Mouse (Mus musculus) gastrocnemius, postnatal 25 days (tissue): ENCODE measurements at regions not wholly inside any gene's neighbourhood (a gene's known extent, or its start where the extent isn't known, plus 50 kb on each side); places are given as distances from the start of the nearest gene placed in this dataset.

Source experiments
- DNase-seq: peaks from one replicate; pipeline ENCODE4 v3.0.0; 2022

DNA sequence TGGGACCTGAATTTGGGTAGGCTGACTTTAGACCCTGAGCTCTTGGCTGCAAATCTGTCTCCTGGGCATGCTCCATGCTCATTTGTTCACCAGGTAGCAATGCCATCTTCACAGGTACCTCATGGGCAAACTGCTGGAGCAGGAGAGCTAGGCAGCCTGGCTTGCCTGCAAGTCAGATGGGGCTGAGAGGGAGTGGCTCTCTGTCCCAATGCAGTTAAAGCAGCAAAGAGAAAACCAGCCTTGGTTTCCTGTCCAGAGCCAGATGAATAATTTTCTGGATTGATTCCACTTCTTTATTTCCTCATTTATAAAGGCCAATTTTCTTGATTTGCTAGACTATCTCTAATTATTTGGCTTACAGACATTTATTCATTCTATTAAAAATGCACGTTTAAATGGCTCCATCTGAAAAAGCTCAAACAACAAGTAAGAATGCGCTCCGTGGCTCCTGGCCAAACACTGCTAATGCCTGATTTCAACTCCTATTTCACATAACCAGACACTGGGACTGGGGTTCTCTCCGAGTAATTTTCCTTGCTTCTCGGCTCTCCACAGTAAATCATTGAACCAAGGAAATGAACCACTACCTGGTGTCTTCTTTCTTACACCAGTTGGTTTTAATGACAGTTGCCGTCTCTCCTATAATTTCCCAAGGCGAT is 60.5 kb downstream of the Rsl24d1 start:
- DNase-seq, result no peak

DNA sequence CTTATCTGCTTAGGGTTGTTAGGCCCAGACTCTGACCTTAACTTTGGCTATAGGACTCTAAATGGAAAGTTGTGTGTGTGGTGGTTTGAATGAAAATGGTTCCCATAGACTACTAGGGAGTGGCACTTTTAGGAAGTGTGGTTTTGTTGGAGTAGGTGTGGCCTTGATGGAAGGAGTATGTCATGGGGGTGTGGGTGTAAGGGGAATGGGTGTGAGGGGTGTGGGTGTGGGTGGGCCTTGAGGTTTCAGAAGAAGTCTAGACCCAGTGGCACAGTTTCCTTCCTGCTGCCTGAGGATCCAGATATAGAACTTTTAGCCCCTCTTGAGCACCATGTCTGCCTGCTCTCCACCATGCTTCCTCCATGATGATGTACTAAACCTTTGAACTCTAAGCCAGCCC is 63.4 kb downstream of the Rsl24d1 start:
- no peak for DNase-seq

DNA sequence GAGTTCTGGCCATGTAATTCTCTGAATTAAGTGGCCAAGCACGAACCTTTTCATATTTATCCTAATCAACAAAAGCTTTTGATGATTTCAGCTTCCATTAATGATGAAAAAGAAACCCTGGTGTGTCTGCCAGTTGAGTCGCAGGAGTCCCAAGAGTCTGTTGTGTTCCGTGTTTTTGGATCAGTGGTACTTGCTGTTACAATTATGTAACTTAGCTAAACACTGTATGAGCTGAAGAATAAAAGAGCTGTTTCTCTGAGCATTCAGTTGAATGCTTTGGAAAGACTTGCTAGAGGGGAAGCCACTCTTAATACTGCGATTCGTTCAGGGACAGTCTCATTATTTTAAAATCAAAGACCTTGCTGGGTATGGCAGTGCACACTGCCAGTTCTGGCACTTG is 70.1 kb downstream of the Rsl24d1 start:
- no peak for DNase-seq

DNA sequence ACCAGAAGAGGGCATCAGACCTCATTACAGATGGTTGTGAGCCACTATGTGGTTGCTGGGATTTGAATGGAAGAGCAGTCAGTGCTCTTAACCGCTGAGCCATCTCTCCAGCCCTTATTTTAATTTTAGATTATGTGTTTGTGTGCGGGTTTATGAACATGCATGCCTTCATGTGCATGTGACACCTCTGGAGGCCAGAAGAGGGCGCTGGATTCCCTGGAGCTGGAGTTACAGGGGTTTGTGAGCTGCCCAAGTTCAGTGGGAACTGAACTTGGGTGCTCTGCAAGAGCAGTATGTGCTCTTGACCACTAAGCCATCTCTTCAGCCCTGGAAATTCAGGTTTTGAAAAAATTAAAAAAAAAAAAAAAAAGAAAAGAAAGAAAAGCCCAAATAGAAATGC is 71.7 kb downstream of the Rsl24d1 start:
- DNase-seq, result no peak

DNA sequence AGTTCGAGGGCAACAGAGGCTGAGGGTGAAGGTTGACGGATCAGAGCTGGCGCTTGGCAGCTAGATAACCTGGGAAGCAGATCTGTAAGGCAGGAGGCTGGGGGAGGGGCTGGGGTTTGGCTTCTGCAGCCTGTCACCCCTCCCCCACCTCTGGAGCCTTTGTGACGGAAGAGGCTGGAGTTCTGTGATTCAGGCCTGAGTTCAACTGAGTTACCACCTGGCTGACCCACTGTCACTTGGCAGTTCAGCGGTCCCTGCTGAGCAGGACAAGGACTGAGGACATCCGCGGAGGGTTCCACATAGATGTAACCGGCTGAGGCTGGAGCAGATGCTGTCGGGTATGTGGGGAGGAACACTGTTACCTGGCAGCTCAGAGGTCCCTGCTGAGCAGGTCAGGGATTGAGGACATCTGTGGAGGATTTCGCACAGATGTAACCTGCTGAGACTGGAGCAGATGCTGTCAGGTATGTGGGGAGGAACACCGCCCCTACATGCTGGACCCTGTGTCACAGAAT is 79.1 kb downstream of the Rsl24d1 start:
- no peak for DNase-seq

DNA sequence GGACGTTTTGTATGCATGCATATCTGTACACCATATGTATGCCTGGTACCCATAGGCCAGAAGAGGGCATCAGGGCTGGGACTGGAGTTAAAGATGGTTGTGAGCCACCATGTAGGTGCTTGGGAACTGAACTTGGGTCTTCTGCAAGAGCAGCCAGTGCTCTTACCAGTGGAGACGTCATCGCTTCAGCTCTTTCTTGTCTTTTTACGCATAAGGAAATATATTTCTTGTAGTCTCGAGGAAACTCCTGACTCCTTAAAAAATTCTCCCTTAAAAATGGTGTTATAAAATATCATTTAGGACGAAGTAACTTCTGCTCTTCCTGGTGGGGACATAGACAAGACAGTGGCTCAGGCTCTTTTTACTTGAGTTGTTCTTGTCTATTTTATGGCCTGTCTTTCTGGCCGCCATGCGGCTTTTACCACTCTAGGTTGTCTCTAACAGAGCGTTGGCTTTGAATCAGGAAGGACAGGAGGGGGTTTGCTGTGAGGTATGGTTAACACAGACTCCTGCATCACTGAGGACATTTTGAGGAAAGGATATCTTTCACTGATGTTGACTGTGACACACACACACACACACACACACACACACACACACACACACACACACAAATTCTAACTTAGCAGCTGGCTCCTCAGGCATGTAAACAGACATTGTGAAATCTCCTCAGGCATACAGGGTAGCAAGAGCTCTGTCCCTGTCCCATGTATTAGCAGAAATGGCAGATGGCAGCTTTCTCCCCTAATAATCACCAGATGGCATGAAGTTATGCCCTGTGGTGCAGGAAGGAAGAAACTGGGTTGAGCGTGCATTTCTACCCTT is 85.2 kb downstream of the Rsl24d1 start:
- no peak for DNase-seq

DNA sequence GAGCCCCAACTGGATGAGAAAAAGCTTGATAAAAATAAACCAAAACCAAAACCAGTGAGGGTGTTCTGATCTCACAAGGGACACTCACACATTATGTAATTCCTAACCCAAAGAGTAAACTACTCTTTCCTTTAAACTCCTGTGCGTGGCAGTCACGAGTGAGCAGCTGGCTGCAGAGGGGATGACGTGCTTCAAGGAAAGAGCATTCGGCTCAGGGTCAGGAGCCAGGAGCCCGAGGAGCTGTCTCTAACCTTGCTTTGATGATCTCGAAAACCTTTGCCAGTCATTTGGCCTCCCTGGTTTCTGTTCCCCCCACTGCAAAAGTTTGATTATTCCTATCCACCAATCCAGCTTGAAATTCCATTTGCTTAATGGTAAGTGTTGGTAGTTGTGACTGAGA is 109.9 kb downstream of the Rsl24d1 start:
- DNase-seq, result no peak

DNA sequence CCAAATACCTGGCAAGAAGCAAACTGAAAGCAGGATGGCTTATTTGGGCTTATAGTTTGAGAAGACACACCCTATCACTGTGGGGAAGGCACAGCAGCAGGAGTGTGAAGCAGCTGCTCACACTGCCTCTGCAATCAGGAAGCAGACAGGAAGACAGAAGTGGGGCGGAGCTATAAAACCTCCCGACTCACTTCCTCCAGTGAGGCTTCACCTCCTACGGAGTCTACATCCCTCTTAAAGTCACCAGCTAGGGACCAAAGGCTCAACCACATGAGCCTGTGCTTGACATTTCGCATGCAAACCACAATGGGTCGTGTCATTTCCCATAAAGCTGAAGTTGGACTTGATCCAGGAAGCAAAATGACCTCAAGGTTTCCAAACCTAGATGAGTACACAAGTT is 127.0 kb downstream of the Rsl24d1 start:
- no peak for DNase-seq

DNA sequence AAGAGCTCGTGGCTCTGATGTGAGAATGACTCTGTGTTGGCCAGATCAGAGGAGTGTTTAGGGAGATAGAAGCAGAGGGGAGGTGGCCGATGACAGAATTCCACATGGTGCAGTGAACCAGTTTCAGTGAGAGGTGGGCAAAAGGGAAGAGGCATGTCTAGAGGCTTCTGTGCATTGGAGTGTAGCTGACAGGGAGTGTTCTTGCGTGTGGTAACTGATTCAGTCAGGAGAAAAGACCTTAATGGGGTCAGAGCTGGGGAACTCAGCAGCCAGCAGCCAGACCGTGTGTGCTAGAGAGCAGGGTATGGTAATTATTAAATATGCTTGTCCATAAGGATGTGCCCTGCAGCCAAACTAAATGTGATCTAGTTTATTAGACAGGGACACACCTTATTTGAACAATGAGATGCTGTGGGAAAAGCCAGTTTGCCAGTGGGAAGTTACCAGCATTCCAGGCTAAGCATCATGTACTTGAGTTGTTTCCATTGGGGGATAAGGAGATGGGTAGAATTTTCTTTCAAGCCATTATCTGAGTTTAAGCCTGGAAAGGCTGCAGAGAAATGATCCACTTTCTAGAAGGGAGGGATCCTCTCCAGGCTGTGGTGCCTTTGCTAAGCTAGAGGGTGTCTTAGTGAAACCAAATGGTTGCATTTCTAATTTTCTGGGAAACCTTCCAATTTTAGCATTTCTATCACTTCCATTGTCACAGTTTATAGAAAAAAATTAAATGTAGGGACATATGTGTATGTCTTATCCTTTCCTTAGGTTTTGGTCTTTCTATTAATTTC is 129.5 kb downstream of the Rsl24d1 start:
- no peak for DNase-seq

DNA sequence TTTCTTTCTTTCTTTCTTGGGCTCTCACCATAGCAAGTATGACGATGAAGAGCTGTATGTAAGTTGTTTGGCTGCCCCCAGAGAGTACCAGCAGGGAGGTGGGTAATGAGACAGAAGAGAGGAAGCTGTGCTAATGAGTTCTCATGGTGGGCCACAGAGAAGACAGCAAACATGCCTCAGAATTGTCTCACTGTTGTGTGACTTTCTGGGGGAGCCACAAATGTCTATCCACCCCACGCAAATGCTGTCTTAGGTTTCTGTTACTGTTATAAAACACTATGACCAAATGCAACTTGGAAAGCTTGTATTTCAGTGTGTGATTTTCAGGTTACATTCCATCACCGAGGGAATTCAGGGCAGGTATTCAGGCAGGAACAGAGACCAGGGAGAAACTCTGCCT is 131.0 kb downstream of the Rsl24d1 start:
- DNase-seq, result no peak

DNA sequence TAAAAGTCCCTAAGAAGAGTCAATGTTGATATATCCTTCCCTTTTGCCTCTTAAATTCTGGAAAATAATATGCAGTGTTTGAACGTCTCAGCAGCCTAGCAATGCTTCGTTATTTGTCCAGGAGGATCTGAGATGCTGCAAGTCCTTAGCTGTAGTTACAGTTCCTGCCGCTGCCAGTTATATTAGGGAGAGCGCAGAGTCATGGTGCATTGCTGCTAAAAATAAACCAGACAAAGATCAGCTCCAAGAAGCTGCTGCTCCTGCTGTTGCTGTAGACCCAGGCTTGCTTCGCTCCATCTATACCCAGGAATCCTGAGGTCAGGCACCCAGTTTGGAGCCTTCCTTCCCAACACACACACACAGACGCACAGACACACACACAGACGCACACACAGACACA is 132.3 kb downstream of the Rsl24d1 start:
- no peak for DNase-seq

DNA sequence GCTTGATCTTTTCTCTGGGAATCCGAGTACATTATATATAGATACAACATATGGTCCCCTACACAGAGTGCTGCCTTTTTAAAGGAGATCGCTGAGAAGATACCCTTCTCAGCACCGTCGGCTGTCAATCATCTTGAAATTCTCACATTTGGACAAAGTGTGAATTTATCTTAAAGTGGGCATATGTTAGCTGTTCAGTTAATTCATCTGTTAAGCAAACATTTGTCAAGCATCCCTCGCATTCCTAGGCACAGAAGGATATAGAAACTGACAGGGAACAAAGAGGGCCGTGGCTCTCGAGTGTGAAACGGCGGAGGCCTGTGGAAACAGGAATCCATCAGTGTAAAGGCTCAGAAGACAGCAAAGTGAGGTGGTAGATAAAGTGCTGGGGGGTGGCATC is 144.9 kb downstream of the Rsl24d1 start:
- DNase-seq, result no peak

DNA sequence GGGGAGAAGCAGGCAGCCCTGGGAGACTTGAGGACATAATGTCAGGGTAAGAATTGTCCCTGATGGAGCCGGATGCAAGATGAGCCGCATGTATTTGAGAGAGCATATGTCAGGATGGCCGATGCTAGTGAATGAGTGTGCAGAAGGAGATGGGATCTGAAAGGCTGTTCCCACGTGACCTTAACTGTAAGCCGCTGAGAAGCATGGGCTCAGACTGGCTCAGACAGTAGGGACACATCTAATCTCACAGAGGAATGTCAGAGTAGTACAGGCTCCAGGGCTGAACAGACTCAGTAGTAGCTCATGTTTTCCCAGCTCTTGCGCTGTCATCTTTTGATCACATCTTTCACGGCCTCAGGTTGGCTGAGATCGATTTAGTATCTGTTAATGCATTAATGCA is 145.4 kb downstream of the Rsl24d1 start:
- DNase-seq, result no peak

DNA sequence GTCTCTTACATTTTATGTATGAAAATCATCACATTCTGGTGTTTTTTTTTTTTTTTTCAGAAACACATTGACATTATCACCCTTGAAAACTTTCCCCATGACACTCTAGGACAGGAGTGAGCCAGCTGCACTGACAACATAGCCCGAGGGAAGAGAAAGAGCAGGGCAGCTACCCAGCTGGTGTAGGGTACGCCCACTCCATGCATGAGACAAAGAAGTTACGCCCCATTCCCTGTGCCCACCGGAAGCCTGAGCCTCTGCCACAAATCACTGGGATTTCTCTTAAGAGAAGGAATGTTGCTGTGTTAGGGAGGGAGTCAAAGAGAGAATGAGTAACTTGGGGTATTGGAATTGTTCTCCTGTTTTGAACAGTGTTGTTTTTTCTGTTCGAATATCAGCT is 149.5 kb downstream of the Rsl24d1 start:
- DNase-seq, result no peak

DNA sequence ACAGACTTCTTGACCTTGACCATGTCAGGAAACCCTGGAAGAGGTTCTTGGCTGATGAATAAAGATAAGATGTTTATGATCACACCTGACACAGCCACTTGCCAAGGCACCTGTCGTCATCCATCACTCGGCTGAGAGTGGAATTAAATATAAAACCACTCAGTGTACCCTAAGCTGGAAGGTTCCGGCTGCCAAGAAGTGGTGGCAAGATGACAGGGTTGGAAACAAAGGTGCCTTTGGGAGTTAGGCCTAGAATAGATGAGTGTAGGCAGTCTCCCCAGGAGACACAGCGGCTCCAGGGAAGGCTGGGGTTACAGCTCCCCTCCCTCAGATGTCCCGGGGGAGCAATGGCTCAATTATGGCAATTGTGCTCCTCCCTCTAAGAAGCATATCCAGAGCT is 157.0 kb downstream of the Rsl24d1 start:
- peak; percentile 20 for DNase-seq

DNA sequence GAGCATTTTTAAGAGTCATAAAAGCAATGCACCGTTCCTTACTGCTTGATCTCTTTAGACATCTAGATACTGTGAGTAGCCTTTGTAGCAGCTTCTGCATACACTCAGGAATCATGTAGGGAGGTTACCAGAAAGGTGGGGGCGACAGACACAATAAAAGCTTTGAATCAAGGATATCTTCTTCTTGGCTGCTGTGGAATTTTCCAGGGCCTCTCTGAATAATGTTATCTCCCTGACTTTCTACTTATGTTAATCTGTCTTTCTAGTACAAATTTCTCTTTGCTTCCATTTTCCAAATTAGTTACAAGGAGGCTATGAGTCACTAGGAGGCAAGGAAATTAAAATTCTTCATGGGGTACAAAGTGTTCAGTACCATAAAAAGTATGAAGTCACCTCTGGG is 159.4 kb downstream of the Rsl24d1 start:
- no peak for DNase-seq

DNA sequence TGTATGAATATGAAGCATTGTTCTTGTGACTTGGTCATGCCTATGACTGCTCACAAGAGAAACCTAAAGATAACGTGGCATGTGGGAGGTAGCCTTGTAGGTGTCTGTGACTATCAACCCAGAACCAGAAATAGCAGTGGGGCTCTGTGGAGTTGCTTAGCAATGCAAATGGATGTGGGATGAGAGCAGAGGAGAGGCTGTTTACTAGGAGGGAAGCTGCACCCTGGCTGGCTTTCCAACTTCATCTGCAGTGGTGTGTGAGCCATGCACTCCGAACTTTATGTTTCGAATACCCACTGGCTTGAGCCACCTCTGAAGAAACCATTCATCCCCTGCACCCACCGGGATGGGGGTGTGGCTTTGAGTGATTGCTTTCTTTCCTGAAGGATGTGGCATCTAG is 160.5 kb downstream of the Rsl24d1 start:
- no peak for DNase-seq

DNA sequence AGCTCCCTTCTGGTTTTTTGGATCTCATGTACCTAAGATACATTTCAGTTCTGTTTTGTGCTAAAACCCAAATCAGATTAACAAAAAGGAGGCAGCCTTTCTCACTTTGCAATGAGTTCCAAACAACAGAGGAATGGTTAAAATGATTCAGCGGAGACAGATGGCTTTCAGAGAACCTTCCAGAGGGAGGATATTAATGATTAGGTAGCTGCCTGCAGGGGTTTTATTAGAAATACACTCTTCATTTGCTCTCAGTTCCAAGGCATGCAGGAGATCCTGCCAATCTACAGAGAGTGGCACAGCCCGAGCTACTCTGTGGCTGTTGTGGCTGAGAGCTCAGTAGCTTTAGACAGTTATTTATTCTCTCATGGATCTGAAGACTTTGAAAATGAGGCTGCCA is 162.4 kb downstream of the Rsl24d1 start:
- no peak for DNase-seq

DNA sequence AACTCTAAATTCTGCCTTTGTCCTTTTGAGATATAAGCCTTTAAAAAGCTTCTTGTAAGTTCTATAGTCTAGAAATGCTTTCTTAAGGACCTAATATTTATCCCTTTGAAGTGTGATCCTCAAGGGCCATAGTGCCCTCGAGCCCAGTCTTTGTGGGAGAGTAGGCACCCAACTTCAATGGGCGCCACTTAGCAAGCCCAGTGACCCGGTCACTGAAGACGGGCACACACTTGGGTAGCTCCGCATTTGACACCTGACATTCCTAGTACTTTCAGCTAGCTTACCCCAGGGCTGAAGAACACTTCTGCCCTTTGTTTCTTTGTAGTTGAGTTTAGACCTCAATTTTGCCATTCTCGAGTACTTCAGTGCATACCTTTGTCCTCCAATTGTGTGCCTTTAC is 182.1 kb downstream of the Rsl24d1 start:
- DNase-seq, result no peak

DNA sequence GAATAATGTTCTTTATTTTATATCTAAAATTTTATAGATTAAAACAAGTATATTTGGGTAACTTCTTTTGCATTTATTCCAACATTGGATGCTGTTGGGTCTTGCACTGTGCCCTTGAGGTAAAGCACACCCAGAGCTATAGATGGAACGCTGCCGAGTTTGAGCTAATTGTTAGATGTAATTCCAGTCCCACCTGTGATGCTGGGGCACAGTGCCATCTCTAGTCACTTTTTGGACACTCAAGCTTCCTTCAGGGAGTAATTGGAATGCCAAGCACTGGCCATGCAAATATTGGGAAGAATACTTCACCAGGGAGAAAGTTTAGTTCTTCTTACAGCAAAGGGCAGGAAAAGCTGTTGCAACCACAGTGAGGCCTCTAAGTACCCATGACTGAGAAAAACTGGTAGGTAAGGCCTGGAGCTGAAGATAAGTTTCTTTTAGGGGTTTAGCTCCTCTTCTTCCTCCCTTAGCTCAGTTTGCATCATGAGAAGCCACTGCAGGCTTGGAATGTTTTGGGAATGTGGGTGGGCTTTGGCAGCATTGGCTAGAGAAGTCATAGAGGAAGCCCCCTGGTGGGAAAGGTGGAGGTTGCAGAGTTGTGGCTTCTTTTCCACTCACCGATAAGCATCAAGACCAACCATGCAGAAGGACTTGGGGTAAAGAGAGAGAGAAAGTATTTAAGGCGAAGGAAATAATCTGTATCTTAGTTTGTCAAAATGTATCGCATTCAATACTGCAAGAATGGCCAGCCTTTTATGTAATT is 189.1 kb downstream of the Rsl24d1 start:
- DNase-seq, result no peak

DNA sequence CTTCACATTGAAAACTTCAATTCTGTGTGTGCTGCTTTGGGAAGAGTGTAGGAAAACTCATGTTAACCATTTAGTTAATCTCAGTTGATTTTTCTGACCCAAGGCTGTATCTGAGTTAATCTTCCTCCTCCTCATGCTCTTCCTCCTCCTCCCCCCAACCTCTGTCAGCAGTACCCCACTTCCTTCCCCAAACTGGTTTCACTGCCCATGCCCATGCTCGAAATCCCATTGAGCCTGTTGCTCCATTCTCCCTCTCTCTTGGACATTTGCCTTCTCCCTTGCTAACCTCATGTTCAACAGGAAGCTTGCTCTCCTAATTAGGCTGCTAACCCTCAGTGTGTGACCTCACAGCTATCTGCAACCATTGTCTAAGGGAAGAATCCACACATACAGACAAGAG is 203.8 kb downstream of the Rsl24d1 start:
- DNase-seq, result no peak

DNA sequence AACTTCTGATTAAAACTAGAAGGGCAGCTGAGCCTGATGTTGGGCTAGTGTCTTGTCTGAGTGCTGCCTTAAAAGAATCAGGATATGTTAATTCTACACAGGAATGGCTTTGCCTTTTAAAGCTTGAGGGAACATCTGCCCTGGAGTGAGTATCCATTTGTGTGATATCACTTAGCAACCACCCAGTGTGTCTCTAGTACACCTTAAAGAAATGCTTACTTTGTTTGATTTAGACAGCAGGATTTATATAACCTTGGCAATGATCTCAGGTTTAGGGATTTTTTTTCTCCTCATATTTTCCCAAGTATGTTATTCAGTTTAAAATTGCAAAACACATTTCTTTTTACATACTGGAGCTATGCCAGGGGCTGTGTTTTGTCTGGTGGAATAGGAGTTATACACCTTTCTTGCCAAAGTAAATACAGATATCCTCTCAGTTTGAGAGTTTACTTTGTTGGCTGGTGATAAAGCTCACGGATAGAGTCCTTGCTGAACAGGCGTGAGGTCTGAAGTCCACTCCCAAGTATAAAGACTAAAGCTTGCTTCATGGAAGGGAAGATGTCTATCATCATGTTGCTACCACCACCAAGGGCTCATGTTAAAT is 206.6 kb downstream of the Rsl24d1 start:
- no peak for DNase-seq
